Mouse (Mus musculus) heart, embryonic 11.5 days (tissue): ENCODE data around the gene Alb. TPM values are rescaled to one million over a fixed set of nuclear protein-coding genes. Genes with fewer than 3 reads are reported as not detected.

ENCODE experiments used
- polyA plus RNA-seq: library from polyadenylated mRNA; unstranded; fragments of >200 nt; fragmentation: Nextera tagmentation; extraction: Ambion mirVana; gene quantifications from 2 replicates; pipeline ENCODE4 v1.2.1, GENCODE M21; 2014

Gene Alb
- polyA plus RNA-seq, 1 experiment from 2014 or later, result 18.6 TPM

Other genes starting within 250 kb of the Alb start
- 34.8 and 37.3 TPM in 2 replicates for gene Cox18, start 236.9 kb upstream of the Alb start, polyA plus RNA-seq
- 24.2 and 26.8 TPM in 2 replicates for gene Ankrd17, start 94.3 kb upstream of the Alb start, polyA plus RNA-seq
- 2.0 and 3.4 TPM in 2 replicates for gene Gm9958, start 93.7 kb upstream of the Alb start, polyA plus RNA-seq
- gene Afp, start 29.8 kb downstream of the Alb start, polyA plus RNA-seq, result 22.5 and 142 TPM in 2 replicates
- not detected in 2 replicates for gene Afm, start 58.0 kb downstream of the Alb start, polyA plus RNA-seq
- gene 5830473C10Rik, start 100.2 kb downstream of the Alb start, polyA plus RNA-seq, result not detected in 2 replicates
- gene Rassf6, start 179.8 kb downstream of the Alb start, polyA plus RNA-seq, result 0.29 and 0.49 TPM in 2 replicates